Mouse (Mus musculus): ENCODE measurements around the gene Spred2. TPM values are rescaled to one million over a fixed set of nuclear protein-coding genes. Genes with fewer than 3 reads are reported as not detected.

The Spred2 gene
- total RNA-seq, 1 experiment from 2014 or later = 4.4 TPM

GRCm38 (mm10) chr11:19946721-19947120, 22.5 kb downstream of the Spred2 start:
- ATAC-seq (replicated peaks; ENCODE audit: insufficient number of reproducible peaks, low FRiP score, low TSS enrichment, poor library complexity, severe bottlenecking) = no peak

GRCm38 (mm10) chr11:19947626-19948135, 23.5 kb downstream of the Spred2 start:
- no peak for ATAC-seq (replicated peaks; ENCODE audit: insufficient number of reproducible peaks, low FRiP score, low TSS enrichment, poor library complexity, severe bottlenecking)

GRCm38 (mm10) chr11:19949725-19950124, 25.6 kb downstream of the Spred2 start:
- ATAC-seq (replicated peaks; ENCODE audit: insufficient number of reproducible peaks, low FRiP score, low TSS enrichment, poor library complexity, severe bottlenecking) = no peak

GRCm38 (mm10) chr11:19950169-19950568, 26.0 kb downstream of the Spred2 start:
- no peak for ATAC-seq (replicated peaks; ENCODE audit: insufficient number of reproducible peaks, low FRiP score, low TSS enrichment, poor library complexity, severe bottlenecking)

- ATAC-seq (replicated peaks; ENCODE audit: insufficient number of reproducible peaks, low FRiP score, low TSS enrichment, poor library complexity, severe bottlenecking) = no peak
These were observed 28.8 kb downstream of the Spred2 start for GRCm38 (mm10) chr11:19952963-19953362.

GRCm38 (mm10) chr11:19953919-19954318, 29.7 kb downstream of the Spred2 start:
- ATAC-seq (replicated peaks; ENCODE audit: insufficient number of reproducible peaks, low FRiP score, low TSS enrichment, poor library complexity, severe bottlenecking) = no peak

GRCm38 (mm10) chr11:19955069-19955468, 30.9 kb downstream of the Spred2 start:
- ATAC-seq (replicated peaks; ENCODE audit: insufficient number of reproducible peaks, low FRiP score, low TSS enrichment, poor library complexity, severe bottlenecking) = no peak

GRCm38 (mm10) chr11:19955701-19956100, 31.5 kb downstream of the Spred2 start:
- no peak for ATAC-seq (replicated peaks; ENCODE audit: insufficient number of reproducible peaks, low FRiP score, low TSS enrichment, poor library complexity, severe bottlenecking)

GRCm38 (mm10) chr11:19959006-19959405, 34.8 kb downstream of the Spred2 start:
- no peak for ATAC-seq (replicated peaks; ENCODE audit: insufficient number of reproducible peaks, low FRiP score, low TSS enrichment, poor library complexity, severe bottlenecking)

- ATAC-seq (replicated peaks; ENCODE audit: insufficient number of reproducible peaks, low FRiP score, low TSS enrichment, poor library complexity, severe bottlenecking) = no peak
These were observed 35.7 kb downstream of the Spred2 start for GRCm38 (mm10) chr11:19959897-19960296.

- ATAC-seq (replicated peaks; ENCODE audit: insufficient number of reproducible peaks, low FRiP score, low TSS enrichment, poor library complexity, severe bottlenecking) = no peak
These were observed 36.4 kb downstream of the Spred2 start for GRCm38 (mm10) chr11:19960541-19960940.

- no peak for ATAC-seq (replicated peaks; ENCODE audit: insufficient number of reproducible peaks, low FRiP score, low TSS enrichment, poor library complexity, severe bottlenecking)
These were observed 36.9 kb downstream of the Spred2 start for GRCm38 (mm10) chr11:19961088-19961487.

- ATAC-seq (replicated peaks; ENCODE audit: insufficient number of reproducible peaks, low FRiP score, low TSS enrichment, poor library complexity, severe bottlenecking) = no peak
These were observed 37.7 kb downstream of the Spred2 start for GRCm38 (mm10) chr11:19961766-19962365.

- no peak for ATAC-seq (replicated peaks; ENCODE audit: insufficient number of reproducible peaks, low FRiP score, low TSS enrichment, poor library complexity, severe bottlenecking)
These were observed 38.6 kb downstream of the Spred2 start for GRCm38 (mm10) chr11:19962796-19963195.

- ATAC-seq (replicated peaks; ENCODE audit: insufficient number of reproducible peaks, low FRiP score, low TSS enrichment, poor library complexity, severe bottlenecking) = no peak
These were observed 39.6 kb downstream of the Spred2 start for GRCm38 (mm10) chr11:19963717-19964141.

GRCm38 (mm10) chr11:19964333-19964732, 40.2 kb downstream of the Spred2 start:
- no peak for ATAC-seq (replicated peaks; ENCODE audit: insufficient number of reproducible peaks, low FRiP score, low TSS enrichment, poor library complexity, severe bottlenecking)

- no peak for ATAC-seq (replicated peaks; ENCODE audit: insufficient number of reproducible peaks, low FRiP score, low TSS enrichment, poor library complexity, severe bottlenecking)
These were observed 40.9 kb downstream of the Spred2 start for GRCm38 (mm10) chr11:19965037-19965611.

GRCm38 (mm10) chr11:19965664-19966063, 41.5 kb downstream of the Spred2 start:
- no peak; the same call in 1 of the 2 replicates for ATAC-seq (replicated peaks; ENCODE audit: insufficient number of reproducible peaks, low FRiP score, low TSS enrichment, poor library complexity, severe bottlenecking)

GRCm38 (mm10) chr11:19966294-19966693, 42.1 kb downstream of the Spred2 start:
- no peak for ATAC-seq (replicated peaks; ENCODE audit: insufficient number of reproducible peaks, low FRiP score, low TSS enrichment, poor library complexity, severe bottlenecking)

- ATAC-seq (replicated peaks; ENCODE audit: insufficient number of reproducible peaks, low FRiP score, low TSS enrichment, poor library complexity, severe bottlenecking) = no peak
These were observed 45.4 kb downstream of the Spred2 start for GRCm38 (mm10) chr11:19969584-19969983.
